Mouse (Mus musculus): ENCODE measurements around the gene Cnnm1.
"Not testable (repeated sequence)": the region's sequence is repeated elsewhere in the genome, so short reads cannot be mapped to it uniquely, and the experiment has no call there.

The Cnnm1 gene

GRCm38 (mm10) chr19:43465076-43465475 is 24.8 kb downstream of the Cnnm1 start:
- DNase-seq (ENCODE audit: low read depth in 1 of 2, low spot score in 2 of 2), result no peak

- no peak for DNase-seq (ENCODE audit: low read depth in 1 of 2, low spot score in 2 of 2)
Observed at GRCm38 (mm10) chr19:43465601-43466255, 25.5 kb downstream of the Cnnm1 start.

GRCm38 (mm10) chr19:43467927-43468685 is 27.9 kb downstream of the Cnnm1 start:
- DNase-seq (ENCODE audit: low read depth in 1 of 2, low spot score in 2 of 2), result no peak

GRCm38 (mm10) chr19:43469333-43469732 is 29.1 kb downstream of the Cnnm1 start:
- no peak for DNase-seq (ENCODE audit: low read depth in 1 of 2, low spot score in 2 of 2)

GRCm38 (mm10) chr19:43472331-43472730 is 32.1 kb downstream of the Cnnm1 start:
- no peak for DNase-seq (ENCODE audit: low read depth in 1 of 2, low spot score in 2 of 2)

GRCm38 (mm10) chr19:43472781-43473180 is 32.5 kb downstream of the Cnnm1 start:
- no peak for DNase-seq (ENCODE audit: low read depth in 1 of 2, low spot score in 2 of 2)

- DNase-seq (ENCODE audit: low read depth in 1 of 2, low spot score in 2 of 2), result no peak
Observed at GRCm38 (mm10) chr19:43475642-43476041, 35.4 kb downstream of the Cnnm1 start.

- no peak for DNase-seq (ENCODE audit: low read depth in 1 of 2, low spot score in 2 of 2)
Observed at GRCm38 (mm10) chr19:43476063-43476462, 35.8 kb downstream of the Cnnm1 start.

- no peak for DNase-seq (ENCODE audit: low read depth in 1 of 2, low spot score in 2 of 2)
Observed at GRCm38 (mm10) chr19:43477436-43477835, 37.2 kb downstream of the Cnnm1 start.

GRCm38 (mm10) chr19:43478891-43479290 is 38.7 kb downstream of the Cnnm1 start:
- DNase-seq (ENCODE audit: low read depth in 1 of 2, low spot score in 2 of 2), result peak in 1 of 2 experiments; percentile 30

GRCm38 (mm10) chr19:43479431-43479830 is 39.2 kb downstream of the Cnnm1 start:
- no peak for DNase-seq (ENCODE audit: low read depth in 1 of 2, low spot score in 2 of 2)

- no peak for DNase-seq (ENCODE audit: low read depth in 1 of 2, low spot score in 2 of 2)
Observed at GRCm38 (mm10) chr19:43480512-43480911, 40.3 kb downstream of the Cnnm1 start.

- DNase-seq (ENCODE audit: low read depth in 1 of 2, low spot score in 2 of 2), result no peak
Observed at GRCm38 (mm10) chr19:43487429-43487828, 47.2 kb downstream of the Cnnm1 start.

GRCm38 (mm10) chr19:43493316-43493715 is 53.1 kb downstream of the Cnnm1 start:
- not testable (repeated sequence) for DNase-seq (ENCODE audit: low read depth in 1 of 2, low spot score in 2 of 2)

- DNase-seq (ENCODE audit: low read depth in 1 of 2, low spot score in 2 of 2), result no peak
Observed at GRCm38 (mm10) chr19:43493878-43494277, 53.6 kb downstream of the Cnnm1 start.

- no peak for DNase-seq (ENCODE audit: low read depth in 1 of 2, low spot score in 2 of 2)
Observed at GRCm38 (mm10) chr19:43494914-43495313, 54.7 kb downstream of the Cnnm1 start.

GRCm38 (mm10) chr19:43495846-43496245 is 55.6 kb downstream of the Cnnm1 start:
- DNase-seq (ENCODE audit: low read depth in 1 of 2, low spot score in 2 of 2), result peak in 1 of 2 experiments; percentile 37

- DNase-seq (ENCODE audit: low read depth in 1 of 2, low spot score in 2 of 2), result no peak
Observed at GRCm38 (mm10) chr19:43497440-43497839, 57.2 kb downstream of the Cnnm1 start.

- DNase-seq (ENCODE audit: low read depth in 1 of 2, low spot score in 2 of 2), result no peak
Observed at GRCm38 (mm10) chr19:43498874-43499273, 58.6 kb downstream of the Cnnm1 start.

GRCm38 (mm10) chr19:43502630-43503029 is 62.4 kb downstream of the Cnnm1 start:
- DNase-seq (ENCODE audit: low read depth in 1 of 2, low spot score in 2 of 2), result no peak

- DNase-seq (ENCODE audit: low read depth in 1 of 2, low spot score in 2 of 2), result not testable (repeated sequence)
Observed at GRCm38 (mm10) chr19:43503593-43503992, 63.4 kb downstream of the Cnnm1 start.

GRCm38 (mm10) chr19:43505441-43505840 is 65.2 kb downstream of the Cnnm1 start:
- DNase-seq (ENCODE audit: low read depth in 1 of 2, low spot score in 2 of 2), result no peak
